Mouse (Mus musculus) C2C12 (cell line): ENCODE data around the gene Tmem40. TPM values are rescaled to one million over a fixed set of nuclear protein-coding genes. Genes with fewer than 3 reads are reported as not detected.

Experiments
- H3K27me3 ChIP-seq: one replicate; pipeline ENCODE4 v1.6.1; 2011; ENCODE audit not compliant: control insufficient read depth, insufficient read depth, insufficient read length
- H3K36me3 ChIP-seq: one replicate; pipeline ENCODE4 v1.6.1; 2011; ENCODE audit not compliant: control insufficient read depth, insufficient read depth
- H3K4me3 ChIP-seq: one replicate; pipeline ENCODE4 v1.5.1; 2011; ENCODE audit warnings: mild to moderate bottlenecking, control low read depth; ENCODE audit not compliant: poor library complexity, insufficient read depth, severe bottlenecking
- H3K79me2 ChIP-seq: one replicate; pipeline ENCODE4 v1.6.1; 2011; ENCODE audit not compliant: control insufficient read depth, insufficient read depth
- H3K79me3 ChIP-seq: one replicate; pipeline ENCODE4 v1.6.1; 2011; ENCODE audit warnings: low read depth, control low read depth
- H3ac ChIP-seq: one replicate; pipeline ENCODE3; 2011; ENCODE audit warnings: low read depth; ENCODE audit not compliant: control insufficient read depth, insufficient read length
- CEBPB ChIP-seq: IDR thresholded peaks from one replicate; pipeline ENCODE4 v1.6.1; 2011; ENCODE audit warnings: low read depth, mild to moderate bottlenecking, control low read depth, moderate library complexity
- CTCF ChIP-seq: IDR thresholded peaks from one replicate; pipeline ENCODE4 v1.5.1; 2011; ENCODE audit not compliant: control insufficient read depth, insufficient read depth, insufficient read length
- FOSL1 ChIP-seq: IDR thresholded peaks from one replicate; pipeline ENCODE4 v1.8.0; 2011; ENCODE audit warnings: mild to moderate bottlenecking, low read length; ENCODE audit not compliant: poor library complexity, insufficient read depth, severe bottlenecking
- MAX ChIP-seq: IDR thresholded peaks from one replicate; pipeline ENCODE4 v1.6.1; 2011; ENCODE audit warnings: mild to moderate bottlenecking, control low read depth
- MYOD1 ChIP-seq: IDR thresholded peaks from one replicate; pipeline ENCODE4 v1.6.1; 2011; ENCODE audit warnings: low read depth; ENCODE audit not compliant: control insufficient read depth, insufficient read length
- MYOG ChIP-seq: IDR thresholded peaks from one replicate; pipeline ENCODE4 v1.6.1; 2011; ENCODE audit not compliant: control insufficient read depth, insufficient read length; ENCODE audit errors: extremely low read depth
- USF1 ChIP-seq: IDR thresholded peaks from one replicate; pipeline ENCODE4 v1.6.1; 2011; ENCODE audit warnings: low read depth, mild to moderate bottlenecking, control low read depth, moderate library complexity
- polyA plus RNA-seq: library from polyadenylated mRNA; unstranded; fragments of >200 nt; fragmentation: generic; extraction: Trizol; gene quantifications from one replicate; pipeline ENCODE4 v1.2.1, GENCODE M21; 2012; ENCODE audit warnings: missing spikeins

Gene Tmem40
- polyA plus RNA-seq, 1 experiment = not detected

DNA sequence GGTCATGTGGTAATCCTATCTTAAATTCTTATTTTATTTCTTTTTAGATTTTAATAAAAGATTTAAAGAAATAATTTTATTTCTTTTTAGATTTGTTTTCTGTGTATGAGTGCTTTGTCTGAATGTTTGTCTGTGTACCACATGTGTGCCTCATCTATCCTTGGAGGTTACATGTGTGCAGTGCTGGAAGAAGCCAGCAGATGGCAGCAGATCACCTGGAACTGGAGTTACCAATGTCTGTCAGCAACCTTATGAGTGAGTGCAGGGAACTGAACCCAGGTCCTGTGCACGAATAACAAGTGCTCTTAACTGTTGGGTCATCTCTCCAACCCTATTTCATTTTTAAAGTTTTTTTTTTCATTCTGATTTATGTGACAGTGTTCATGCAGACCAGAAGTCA lies 35.1 kb downstream of the Tmem40 start:
- Histone ChIP-seq H3K36me3 (no peaks in the 10 kb centered on the region), H3K79me2 (no peaks in the 10 kb centered on the region), H3K27me3 (peaks cover 27% of the 10 kb centered on the region), H3K79me3 (no peaks in the 10 kb centered on the region), H3K4me3 (no peak overlapping the region), H3ac (no peak overlapping the region)
- no peak for TF ChIP-seq FOSL1
- TF ChIP-seq MAX = no peak
- peak; percentile 23 for TF ChIP-seq CTCF
- TF ChIP-seq CEBPB = no peak
- no peak for TF ChIP-seq MYOG
- no peak for TF ChIP-seq USF1

GRCm38 (mm10) chr6:115722246-115722645 lies 40.0 kb downstream of the Tmem40 start:
- Histone ChIP-seq H3K36me3 (no peaks in the 10 kb centered on the region), H3K79me2 (no peaks in the 10 kb centered on the region), H3K27me3 (no peaks in the 10 kb centered on the region), H3ac (no peak overlapping the region), H3K4me3 (no peak overlapping the region), H3K79me3 (no peaks in the 10 kb centered on the region)
- no peak for TF ChIP-seq MAX
- TF ChIP-seq CEBPB = no peak
- TF ChIP-seq USF1 = no peak
- no peak for TF ChIP-seq CTCF
- no peak for TF ChIP-seq FOSL1
- TF ChIP-seq MYOG = no peak
- no peak for TF ChIP-seq MYOD1

- no peak overlapping the region for H3K4me3 ChIP-seq
- TF ChIP-seq CEBPB (no peak), USF1 (no peak), CTCF (no peak)
These were observed 44.3 kb downstream of the Tmem40 start for GRCm38 (mm10) chr6:115717715-115718558.

GRCm38 (mm10) chr6:115717101-115717652 lies 45.0 kb downstream of the Tmem40 start:
- H3K4me3 ChIP-seq = no peak overlapping the region
- no peaks in the 10 kb centered on the region for H3K36me3 ChIP-seq
- no peaks in the 10 kb centered on the region for H3K27me3 ChIP-seq
- no peaks in the 10 kb centered on the region for H3K79me2 ChIP-seq
- no peaks in the 10 kb centered on the region for H3K79me3 ChIP-seq
- TF ChIP-seq USF1 (no peak), MAX (no peak), MYOG (no peak), FOSL1 (no peak), MYOD1 (no peak), CTCF (no peak), CEBPB (no peak)
- H3ac ChIP-seq = no peak overlapping the region

More at GRCm38 (mm10) chr6:115717715-115718558, 44.3 kb downstream of the Tmem40 start:
- Histone ChIP-seq H3ac (no peak overlapping the region), H3K79me2 (no peaks in the 10 kb centered on the region), H3K27me3 (no peaks in the 10 kb centered on the region), H3K36me3 (no peaks in the 10 kb centered on the region), H3K79me3 (no peaks in the 10 kb centered on the region)

DNA sequence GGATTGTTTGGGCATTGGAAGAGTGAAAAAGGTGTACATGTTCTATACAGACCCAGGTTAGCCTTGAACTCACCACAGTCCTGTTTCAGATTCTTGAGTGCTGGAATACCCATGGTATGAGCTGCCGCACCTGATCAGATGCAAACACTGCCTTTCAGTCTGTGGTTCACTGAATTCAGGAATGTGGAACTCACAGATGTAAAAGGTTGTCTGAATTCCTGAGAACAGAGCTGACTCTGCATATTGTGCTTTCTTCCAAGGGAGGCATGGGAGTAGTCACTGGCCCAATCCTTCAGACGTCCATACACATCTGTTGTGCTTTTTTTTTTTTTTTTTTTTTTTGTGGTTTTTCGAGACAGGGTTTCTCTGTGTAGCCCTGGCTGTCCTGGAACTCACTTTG lies 50.9 kb downstream of the Tmem40 start:
- Histone ChIP-seq H3K36me3 (no peaks in the 10 kb centered on the region), H3K79me2 (no peaks in the 10 kb centered on the region), H3K27me3 (no peaks in the 10 kb centered on the region), H3K79me3 (no peaks in the 10 kb centered on the region), H3ac (no peak overlapping the region), H3K4me3 (no peak overlapping the region)
- TF ChIP-seq MYOD1 (no peak), CEBPB (no peak), FOSL1 (no peak), MYOG (no peak), MAX (no peak), CTCF (no peak), USF1 (no peak)

DNA sequence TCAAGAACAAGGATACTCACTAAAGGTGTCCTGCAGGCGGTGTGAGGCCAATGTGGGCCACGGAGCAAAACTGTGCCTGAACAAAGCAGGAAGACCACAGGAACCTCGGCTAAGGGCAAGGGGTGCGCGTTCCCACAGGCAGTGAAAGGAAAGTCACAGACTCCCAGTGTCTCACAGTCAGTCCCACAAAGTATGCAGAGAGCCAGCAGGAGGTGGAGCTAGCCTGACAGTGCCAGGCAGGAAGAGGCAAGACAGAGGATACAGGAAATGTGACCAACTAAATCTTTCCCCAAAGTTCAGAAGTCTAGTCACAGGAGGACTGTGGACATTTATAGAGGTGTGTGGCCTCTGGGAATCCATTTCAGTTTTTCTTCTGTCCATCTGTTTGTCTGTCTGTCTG lies 59.3 kb downstream of the Tmem40 start:
- Histone ChIP-seq H3K36me3 (no peaks in the 10 kb centered on the region), H3K4me3 (no peak overlapping the region), H3K79me3 (no peaks in the 10 kb centered on the region), H3ac (no peak overlapping the region), H3K27me3 (no peaks in the 10 kb centered on the region), H3K79me2 (no peaks in the 10 kb centered on the region)
- TF ChIP-seq MYOD1 (no peak), MYOG (no peak), FOSL1 (no peak), MAX (no peak), CEBPB (no peak), USF1 (no peak), CTCF (no peak)
